Mouse (Mus musculus): ENCODE measurements around the gene 4933415A04Rik.

Gene 4933415A04Rik

DNA sequence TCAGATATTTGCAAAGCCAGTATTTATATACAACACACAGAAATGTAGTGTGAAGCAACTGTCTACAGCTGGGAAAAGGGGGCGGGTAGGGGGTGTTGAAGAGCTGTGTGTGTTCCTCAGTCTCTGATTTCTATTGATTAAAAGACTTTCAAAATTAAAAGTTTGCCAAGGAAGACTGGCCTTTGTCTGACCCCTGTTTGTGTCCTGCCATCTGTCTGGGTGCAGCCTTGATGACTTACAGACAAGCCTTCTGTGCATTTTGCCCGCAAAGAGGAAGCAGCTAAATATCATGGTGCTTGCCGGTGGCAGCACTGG, 11.8 kb upstream of the 4933415A04Rik start:
- DNase-seq (ENCODE audit: low spot score in 2 of 2), result no peak

DNA sequence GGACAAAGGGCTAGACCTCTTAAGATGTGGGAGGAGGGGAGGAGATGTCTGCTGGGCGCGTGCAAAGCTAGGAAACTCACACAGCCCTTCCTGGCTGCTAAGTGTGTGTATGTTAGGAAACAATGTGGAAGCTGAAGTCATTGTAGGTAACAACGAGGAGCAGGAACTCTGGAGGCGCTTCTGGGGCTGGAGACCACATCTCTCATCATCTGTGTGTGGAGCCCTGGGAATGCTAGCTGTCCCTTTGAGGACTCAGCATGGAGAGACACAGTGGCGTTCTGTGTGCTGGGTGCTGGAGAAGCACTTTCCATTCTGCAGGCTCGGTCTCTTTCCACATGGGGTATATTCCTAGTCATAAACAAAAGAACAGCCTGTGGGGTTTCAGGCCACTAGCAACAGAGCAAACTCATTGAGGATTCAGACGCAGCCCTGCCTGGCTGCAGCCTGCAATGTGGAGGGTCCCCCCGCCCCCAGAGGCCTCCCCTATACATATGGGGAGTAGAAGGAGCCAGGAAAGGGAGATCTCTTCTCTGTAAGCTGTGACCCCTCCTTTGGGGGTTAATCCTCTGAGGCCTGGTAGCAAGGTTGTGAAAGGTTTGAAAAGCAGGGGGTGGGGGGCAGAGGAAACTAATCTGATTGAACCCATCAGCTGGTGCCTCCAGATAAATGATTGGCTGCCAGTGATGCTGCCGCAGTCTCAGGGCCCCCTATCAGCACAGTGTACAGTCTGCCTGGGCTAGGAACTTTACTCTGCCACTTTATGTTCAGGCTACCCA, 11.3 kb upstream of the 4933415A04Rik start:
- no peak for DNase-seq (ENCODE audit: low spot score in 2 of 2)

DNA sequence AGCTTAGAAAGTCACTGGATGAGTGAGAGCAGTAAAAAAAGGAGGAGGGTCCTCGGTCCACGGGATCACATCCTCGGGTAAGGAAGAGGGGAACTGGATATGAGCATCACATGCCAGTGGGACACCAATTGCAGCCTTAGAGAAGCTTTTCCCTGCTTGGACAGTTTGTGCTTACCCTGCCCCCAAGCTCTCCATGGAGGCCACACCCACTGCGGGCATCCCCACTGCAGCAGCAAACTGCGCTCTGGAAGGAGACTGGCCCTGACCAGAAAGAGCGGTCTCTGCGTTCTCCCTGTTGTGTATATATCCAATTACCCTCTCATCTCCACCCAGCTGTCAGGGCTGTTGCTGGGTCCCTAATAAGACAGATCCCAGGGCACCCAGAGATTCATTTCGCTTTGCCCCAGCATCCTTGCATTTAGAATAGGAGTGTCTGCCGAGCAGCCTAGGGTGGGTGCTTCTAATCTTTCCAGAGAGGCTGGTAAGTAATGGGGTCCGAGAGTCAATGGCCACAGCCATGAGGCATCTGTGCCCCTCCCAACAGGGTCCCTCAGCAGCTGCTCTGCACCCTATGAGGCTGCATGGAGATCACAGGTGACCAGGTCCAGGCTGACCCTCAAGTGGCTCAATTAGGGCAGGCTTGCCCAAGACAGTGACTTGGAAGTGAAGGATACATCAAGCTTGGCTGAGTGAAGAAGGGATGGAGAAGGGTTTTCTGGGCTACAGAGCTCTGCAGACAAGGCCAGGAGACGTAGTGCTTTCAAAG, 8.9 kb upstream of the 4933415A04Rik start:
- no peak for DNase-seq (ENCODE audit: low spot score in 2 of 2)

DNA sequence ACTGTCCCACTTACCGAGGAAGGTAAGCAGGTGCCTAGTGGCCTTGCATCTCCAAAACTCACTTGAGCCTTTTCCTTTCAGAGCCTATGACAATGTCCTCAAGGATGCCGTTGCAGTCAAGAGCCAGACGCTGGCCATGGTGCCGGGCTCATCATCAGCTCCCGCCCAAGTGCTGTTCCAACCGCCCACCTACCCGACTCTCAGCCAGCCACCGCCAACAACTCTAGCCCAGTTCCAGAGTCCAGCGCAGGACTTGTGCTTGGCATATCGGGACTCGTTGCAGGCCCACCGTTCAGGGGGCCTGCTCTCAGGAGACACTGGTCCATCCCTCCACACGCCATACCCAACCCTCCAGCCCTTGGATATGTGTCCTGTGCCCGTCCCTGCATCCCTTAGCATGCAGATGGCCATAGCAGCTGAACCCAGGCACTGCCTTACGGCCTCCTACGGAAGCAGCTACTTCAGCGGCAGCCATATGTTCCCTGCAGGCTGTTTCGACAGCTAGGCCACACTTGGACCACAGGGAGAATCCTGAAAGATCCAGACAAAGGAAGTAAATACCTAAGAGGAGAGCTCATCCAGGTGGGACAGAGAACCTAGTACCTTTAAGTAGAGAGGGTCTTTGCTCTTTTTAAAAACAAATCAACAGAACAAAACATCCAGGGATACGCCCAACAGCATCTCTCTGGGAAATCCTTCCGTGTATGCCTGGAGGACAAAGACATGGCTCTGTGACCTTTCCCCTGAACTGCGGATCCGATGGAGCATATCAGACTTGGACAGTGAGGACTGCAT, 1.4 kb upstream of the 4933415A04Rik start:
- no peak for DNase-seq (ENCODE audit: low spot score in 2 of 2)

DNA sequence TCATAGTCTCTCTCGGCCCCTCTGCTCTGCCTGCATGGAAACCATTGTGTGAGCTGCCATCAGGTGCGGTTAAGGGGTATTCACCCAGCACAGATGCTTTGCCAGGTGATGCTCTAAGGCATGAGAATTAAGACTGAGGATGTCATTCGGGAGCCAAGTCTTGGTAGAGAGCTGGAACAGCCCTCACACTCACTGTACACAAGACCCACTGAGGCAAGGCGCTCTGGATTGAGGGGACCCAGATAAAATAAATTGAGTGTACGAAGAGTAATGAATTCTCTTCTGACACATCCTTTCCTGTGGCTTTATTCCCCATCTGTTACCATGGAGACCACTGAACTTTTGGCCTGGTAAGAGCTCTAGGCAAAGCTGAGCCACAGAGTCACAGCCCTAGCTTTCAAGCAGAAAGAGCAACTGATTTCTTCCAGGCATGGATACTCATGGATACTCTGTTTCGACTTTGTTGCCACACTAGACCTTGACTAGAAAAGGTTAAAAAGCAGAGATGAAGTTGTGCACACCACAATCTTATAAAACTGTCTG, 2.8 kb downstream of the 4933415A04Rik start:
- DNase-seq (ENCODE audit: low spot score in 2 of 2), result no peak

DNA sequence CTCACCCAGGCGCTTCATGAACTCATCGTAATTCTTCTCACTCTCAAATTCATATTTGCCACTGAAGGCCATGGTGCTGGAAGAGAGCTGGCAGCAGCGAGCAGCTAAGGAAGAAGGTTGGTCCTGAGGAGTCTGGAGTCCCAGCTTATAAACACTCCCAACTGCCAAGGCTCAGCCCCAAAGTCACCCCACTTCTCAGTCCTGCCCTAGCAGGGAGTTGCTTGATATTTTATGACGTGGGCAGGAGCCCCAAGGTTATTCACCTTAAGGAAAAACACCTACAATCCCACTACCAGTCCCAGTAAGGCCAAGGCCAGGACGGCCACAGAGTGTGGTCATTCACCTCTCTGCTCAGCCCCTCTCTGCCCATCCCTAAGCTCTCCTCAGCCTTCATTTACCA, 14.6 kb downstream of the 4933415A04Rik start, which contains the start of gene Fabp6:
TSS of gene Fabp6 (minus strand) at position 101 of the 400 bp plus-strand sequence.
- DNase-seq (ENCODE audit: low spot score in 2 of 2), result no peak

DNA sequence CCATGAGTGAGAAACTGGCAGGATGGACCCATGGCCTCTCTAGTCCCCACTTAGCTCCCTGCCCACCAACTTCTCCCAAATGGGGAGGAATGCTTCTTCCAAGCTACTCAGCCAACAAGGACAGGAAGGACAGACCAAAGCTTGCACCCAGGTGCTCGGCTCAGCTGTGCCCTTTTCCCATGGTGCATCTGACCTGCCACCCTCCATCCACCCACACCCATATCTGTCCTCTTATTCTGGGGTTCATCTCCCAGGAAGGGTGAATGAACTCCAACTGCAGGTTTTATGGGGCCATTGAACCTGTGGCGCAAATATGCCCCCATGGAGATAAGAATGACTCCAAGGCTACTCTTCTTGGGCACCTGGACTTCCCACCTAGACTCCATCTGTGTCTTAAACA, 17.4 kb downstream of the 4933415A04Rik start:
- no peak for DNase-seq (ENCODE audit: low spot score in 2 of 2)

DNA sequence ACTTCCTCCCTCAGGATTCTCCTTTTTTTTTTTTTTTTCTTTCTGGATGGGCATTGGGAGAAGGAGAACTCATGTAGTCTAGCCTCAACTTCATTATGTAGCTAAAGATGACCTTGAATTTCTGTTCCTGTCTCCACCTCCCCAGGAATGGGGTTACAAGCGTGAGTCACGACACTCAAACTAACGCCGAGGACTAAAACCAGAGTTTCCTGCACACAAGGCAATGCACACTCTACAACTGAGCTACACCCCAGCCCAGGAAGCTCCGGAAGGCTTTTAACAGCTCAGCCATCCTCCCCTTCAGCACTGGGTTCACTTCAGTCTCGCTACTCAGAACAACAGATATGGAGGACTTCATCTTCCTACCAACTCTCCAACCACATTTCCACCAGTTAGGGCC, 18.1 kb downstream of the 4933415A04Rik start:
- no peak for DNase-seq (ENCODE audit: low spot score in 2 of 2)

DNA sequence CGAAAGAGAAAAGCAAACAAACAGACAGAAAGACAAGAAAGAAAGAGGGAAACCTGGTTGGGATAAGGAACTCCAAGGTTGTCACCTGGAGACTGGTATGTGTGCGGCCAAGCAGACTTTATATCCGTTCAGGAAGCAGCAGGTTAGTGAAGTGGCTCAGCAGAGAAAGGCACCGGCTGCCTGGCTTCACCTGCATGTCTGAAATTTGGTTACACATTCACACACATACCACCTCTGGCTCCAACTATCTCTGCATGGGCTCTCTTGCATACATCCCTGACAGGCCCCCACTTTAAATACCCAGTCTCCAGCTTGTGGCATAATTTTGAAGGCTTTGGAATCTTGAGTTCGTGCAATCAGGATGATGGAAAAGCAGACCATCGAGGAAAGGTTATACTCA, 19.0 kb downstream of the 4933415A04Rik start:
- DNase-seq (ENCODE audit: low spot score in 2 of 2), result no peak

DNA sequence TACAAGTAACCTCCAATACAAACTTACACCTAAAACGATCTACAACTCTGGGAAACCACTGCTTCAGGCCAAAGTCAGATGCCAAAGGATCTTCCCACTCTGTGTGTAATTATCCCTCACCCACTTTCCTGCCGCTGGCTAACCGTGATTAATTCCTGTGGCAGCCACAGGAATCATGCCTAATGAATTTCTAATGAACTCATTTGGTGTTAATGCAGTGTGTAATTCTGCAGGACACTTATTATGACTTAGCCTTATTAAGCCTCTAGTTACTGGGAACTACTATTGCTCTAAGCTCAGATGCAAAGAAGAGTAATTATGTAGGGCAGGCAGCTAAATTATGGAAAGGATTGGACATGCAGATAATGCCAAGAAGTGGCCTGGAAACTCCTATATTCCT, 21.6 kb downstream of the 4933415A04Rik start:
- DNase-seq (ENCODE audit: low spot score in 2 of 2), result no peak

DNA sequence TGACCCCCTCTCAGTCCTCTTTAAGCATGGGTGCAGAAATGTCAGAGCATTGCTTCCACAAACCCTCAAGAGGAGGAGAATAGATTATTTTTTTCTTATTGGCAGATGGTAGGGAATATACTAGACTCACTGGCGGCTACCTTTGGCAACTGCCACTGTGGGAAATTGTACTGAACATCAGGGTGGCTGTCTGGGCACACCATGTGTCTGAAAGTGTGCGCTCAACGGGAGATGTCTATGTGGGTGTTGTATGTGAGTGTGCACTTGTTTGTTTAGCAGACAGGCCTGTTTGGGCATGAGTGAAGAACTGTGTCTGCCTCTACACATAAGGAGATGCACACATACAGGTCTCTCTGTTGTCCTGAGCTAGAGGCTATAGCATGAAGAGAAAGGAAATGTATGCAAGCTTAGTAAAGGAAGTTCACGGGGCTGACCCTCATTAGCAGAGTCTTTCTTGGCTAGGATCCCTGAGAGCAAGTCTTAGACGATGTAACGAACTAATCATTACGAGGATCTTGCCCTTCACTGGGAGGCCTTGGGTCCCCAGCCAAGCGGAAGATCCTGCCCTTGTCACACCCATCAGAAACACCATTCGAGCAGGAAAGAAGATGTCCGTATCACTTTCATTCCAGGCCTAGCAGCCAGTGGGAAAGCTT, 23.3 kb downstream of the 4933415A04Rik start:
- DNase-seq (ENCODE audit: low spot score in 2 of 2), result no peak

DNA sequence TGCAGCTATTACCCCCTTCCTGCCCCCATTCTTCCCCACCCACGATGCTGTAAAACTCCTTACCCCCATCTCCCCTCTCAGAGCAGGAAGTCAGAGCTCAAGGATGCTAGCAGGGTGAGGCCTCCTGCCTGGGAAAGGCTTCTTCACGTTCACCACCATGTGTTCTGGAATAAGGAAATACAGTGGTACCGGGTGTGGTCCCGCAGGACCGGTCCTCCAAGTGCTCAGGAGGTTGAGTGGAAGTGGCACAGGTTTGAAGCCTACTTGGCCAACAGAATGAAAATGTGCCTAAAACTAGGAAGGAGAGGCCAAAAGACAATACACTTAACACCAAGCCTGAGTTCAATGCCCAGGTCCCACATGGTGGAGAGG, 23.8 kb downstream of the 4933415A04Rik start:
- no peak for DNase-seq (ENCODE audit: low spot score in 2 of 2)

DNA sequence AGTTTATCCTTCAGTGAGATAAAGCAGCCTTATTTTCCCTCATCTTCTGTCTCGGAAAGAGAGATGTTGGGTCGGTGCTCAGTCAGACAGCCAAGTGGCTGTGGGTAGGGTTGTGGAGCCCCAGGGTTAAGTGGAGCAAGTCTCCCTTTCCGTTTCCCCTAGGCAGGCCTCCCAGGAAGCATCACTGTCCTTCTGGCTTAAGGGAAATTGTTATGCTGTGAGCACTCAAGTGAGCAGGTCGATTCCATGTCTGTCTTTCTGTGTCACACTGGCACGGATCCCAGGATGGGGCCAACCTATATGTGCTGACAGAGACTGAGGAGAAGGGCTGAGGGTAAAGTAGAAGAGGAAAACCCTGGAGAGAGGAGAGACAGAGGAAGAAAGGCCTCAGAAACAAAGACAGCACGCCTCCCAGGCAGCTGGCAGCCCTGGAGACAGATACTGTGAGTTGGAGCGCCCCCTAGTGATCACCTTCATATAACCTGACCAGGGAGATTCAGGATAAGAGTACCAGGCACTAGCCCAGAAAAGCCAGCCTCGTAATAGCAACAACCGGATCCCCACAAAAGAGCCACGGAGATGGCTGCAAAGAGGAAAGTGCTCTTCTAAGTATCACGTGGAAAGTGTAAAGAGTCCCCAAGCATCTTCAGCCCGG, 26.1 kb downstream of the 4933415A04Rik start:
- DNase-seq (ENCODE audit: low spot score in 2 of 2), result peak; percentile 22 to 76

DNA sequence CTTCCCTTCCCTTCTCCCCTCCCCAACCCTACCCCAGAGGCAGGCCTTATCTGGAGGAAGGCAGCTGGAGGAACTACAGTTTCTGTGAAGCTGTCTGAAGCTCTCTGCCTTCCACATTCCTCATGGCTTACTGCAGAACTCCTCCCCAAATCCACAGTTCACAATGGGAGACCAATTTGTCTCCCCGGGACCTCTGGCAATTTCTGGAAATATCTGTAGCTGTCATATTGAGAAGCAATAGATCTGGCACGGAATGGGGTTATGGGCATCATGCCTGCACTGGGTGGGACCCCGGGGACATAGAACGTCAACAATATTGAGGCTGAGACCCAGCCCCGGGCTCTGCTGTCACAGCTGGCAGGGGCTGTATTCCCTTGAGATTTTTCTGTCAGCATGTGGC, 31.1 kb downstream of the 4933415A04Rik start:
- DNase-seq (ENCODE audit: low spot score in 2 of 2), result no peak

DNA sequence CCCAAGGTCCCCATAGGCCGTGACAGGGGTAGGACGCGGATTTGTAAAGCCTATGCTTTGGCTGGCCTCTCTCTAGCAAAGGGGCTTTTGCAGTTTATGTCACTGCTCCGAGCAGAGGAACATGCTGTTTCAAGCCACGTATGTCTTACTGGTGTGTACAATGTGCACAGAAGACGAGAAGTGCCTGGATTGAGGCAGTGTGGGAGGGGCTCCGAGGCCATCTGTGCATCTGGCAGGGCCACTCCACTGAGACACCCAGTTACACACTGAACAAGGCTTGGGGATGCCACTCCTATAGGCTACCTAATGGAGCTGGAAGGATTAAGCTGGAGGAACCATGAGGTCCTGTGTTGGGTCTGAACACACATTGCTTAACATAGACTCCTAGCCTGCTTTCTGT, 31.6 kb downstream of the 4933415A04Rik start:
- DNase-seq (ENCODE audit: low spot score in 2 of 2), result no peak

DNA sequence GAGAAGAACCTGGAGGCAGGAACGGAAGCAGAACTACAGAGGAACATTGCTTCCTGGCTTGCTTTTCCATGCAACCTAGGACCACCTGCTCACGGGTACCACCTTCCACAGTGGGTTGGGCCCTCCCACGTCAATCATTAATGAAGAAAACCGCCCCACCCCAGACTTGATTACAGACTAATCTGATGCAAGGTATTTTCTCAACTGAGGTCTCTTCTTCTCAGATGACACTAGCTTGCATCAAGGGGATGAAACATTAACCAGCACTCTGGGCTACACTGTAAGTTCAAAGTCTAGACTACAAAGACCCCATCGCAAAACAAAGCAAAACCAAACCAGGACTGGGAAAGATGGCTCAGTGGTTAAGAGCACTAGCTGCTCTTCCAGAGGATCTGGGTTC, 34.9 kb downstream of the 4933415A04Rik start:
- no peak for DNase-seq (ENCODE audit: low spot score in 2 of 2)

DNA sequence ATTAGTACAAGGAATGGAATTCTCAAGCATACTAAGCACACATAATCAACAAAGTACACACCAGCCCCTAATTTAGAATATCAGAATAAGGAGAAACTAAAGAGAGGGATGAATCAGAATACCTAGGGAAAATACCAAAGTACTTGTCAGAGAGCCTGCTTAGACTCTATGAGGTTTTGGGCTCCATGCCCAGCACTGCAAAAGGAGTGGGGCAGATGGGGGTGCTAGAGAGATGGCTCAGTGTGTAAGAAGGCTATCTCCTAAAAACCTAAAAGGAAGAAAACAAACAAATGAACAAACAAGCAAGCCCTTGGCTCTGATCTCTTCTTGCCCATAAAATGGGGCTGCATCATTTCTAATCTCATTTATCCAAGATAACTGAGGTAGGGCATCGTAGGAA, 37.5 kb downstream of the 4933415A04Rik start:
- no peak for DNase-seq (ENCODE audit: low spot score in 2 of 2)

DNA sequence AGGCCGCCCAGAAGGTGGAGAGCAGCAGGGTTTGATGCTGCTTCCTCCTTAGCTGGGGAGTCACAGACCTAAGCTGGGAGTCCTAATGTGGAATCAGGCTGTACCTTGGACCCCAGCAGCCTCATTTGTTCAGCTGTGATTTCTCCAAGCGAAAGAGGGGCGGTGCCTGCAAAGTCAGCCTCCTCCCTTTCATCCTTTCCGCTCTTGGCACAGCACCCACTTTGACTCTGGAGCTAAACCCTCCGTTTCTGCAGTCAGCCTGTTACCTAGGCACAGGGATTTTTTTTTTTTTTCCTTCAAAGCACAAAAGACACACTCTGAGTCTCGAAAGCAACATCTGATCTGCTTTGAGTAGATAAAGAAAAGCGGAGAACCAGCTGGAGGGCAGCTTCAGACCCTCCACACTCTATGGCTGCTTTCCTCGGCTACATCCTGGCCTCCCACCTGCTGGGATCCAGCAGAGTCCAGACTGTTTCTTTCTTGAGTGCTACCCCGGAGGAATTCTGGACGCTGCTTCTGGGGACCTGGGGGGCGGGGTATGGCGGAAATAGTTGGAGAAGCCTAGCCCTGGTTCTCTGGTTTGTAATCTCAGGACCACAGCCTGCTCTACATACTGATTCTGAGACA, 39.6 kb downstream of the 4933415A04Rik start:
- DNase-seq (ENCODE audit: low spot score in 2 of 2), result no peak

DNA sequence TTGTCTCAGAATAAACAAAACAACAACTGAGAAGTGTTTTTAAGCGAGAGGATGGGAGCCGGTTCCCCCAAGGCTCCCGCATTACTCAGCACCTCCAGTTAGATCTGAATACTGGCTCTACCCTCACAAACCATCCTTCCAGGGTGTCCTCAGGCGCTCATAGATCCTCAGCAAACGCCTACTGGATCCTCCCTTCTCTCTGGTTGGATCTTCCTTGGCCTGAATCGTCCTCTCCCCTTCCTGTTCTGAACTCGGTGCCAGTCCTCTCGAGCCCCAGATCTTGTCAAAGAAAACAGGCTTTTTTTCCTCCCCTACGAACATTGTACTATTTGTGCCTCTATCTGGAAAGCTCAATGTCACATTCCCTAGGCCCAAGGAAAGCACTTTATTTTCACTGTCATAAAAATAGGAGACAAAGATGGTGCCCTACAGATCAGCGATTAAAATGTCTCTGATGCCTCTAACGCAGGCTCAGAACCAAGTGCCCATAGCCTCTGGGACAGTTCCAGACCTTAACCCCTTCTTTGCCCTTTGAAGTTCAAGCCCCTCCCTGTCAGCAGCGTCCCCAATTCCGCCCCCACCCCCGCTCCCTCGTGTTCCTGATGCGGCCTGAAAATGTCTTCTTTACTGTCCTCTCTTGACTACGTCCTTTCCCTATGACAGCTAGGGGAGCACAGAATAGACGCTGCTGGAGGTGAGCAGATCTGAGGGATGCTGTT, 40.2 kb downstream of the 4933415A04Rik start:
- no peak for DNase-seq (ENCODE audit: low spot score in 2 of 2)

DNA sequence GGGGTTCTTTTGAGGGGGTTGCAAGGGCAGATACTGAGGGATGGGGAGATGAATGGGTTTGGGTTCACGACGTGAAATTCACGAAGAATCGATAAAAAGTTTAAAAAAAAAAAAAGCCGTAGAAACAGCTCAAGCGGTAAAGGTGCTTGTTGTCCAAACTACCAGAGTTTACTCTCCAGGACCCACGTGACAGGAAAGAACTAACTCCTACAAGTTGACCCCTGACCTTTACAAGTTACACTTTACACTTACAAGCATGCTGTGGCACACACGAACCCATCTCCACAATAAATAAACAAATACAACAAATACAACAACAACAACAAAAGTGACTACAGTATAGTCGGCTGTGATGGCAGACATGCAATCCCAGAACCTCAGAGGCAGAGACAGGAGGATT, 44.8 kb downstream of the 4933415A04Rik start:
- DNase-seq (ENCODE audit: low spot score in 2 of 2), result no peak
